Mouse (Mus musculus): Measurements from ENCODE around the gene Asic2. TPM values are rescaled to one million over a fixed set of nuclear protein-coding genes. Genes with fewer than 3 reads are reported as not detected.

Gene Asic2
- polyA plus RNA-seq, 1 experiment from 2014 or later, result 0.47 TPM

DNA sequence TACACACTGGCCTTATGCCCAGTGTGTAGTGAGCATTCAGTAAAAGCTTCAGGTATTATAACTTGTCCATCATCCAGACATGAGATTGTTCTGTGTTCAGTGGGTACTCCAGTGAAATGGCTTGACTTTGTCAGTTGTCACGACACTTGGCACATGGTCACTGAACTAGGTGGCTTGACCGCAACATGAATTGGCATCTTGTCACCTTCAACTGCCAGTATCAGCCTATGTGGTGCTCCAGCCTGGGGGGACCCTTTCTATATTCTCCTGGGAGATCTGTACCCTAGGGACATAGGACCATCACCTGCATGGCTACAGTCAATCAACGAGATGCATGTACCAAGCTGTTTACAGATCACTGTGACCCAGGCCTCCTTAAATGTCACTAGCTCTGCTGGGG is 910.8 kb downstream of the Asic2 start:
- Histone ChIP-seq H3K4me2 (replicated peaks; ENCODE audit: low read depth) (no peak overlapping the region), H3K9me3 (ENCODE audit: control insufficient read depth, low read length) (no peaks in the 10 kb centered on the region), H3K9ac (ENCODE audit: low read length) (no peak overlapping the region), H3K4me1 (replicated peaks; ENCODE audit: control insufficient read depth, insufficient read depth) (no peaks in the 10 kb centered on the region), H3K4me3 (ENCODE audit: low read depth, low read length) (no peak overlapping the region), H3K36me3 (ENCODE audit: control insufficient read depth, insufficient read depth, low read length) (no peaks in the 10 kb centered on the region), H3K27ac (replicated peaks) (no peak overlapping the region), H3K27me3 (ENCODE audit: control insufficient read depth, insufficient read depth, low read length) (no peaks in the 10 kb centered on the region)
- WGBS, result 97% methylated on average over 3 of the region's 3 CpGs
- DNase-seq (ENCODE audit: low spot score) (no peak), ATAC-seq (ENCODE audit: low FRiP score, low TSS enrichment) (no peak)
- TF ChIP-seq EP300 (optimal IDR thresholded peaks at IDR 0.05), result no peak
- no peak for TF ChIP-seq CTCF (IDR thresholded peaks at IDR 0.05; ENCODE audit: low read depth)

DNA sequence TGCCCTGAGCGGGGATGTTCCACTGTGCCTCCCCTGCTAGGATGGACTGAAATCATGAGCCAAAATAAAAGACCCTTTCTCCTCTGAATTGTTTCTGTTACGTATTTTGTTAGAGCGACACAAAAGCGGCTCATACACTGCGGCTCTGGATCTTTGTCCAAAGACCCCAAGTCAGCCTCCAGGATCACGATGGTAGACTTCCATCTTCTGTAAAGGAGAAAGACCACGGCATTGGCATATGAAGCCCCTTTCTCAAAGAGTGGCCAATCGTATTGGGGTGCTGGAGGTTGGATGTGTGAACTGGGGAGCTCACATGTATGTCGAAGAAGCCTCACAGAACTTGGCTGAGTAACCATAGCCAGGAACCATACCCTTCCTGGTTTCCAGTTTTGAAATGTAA is 911.5 kb downstream of the Asic2 start:
- DNase-seq (ENCODE audit: low spot score), result no peak

DNA sequence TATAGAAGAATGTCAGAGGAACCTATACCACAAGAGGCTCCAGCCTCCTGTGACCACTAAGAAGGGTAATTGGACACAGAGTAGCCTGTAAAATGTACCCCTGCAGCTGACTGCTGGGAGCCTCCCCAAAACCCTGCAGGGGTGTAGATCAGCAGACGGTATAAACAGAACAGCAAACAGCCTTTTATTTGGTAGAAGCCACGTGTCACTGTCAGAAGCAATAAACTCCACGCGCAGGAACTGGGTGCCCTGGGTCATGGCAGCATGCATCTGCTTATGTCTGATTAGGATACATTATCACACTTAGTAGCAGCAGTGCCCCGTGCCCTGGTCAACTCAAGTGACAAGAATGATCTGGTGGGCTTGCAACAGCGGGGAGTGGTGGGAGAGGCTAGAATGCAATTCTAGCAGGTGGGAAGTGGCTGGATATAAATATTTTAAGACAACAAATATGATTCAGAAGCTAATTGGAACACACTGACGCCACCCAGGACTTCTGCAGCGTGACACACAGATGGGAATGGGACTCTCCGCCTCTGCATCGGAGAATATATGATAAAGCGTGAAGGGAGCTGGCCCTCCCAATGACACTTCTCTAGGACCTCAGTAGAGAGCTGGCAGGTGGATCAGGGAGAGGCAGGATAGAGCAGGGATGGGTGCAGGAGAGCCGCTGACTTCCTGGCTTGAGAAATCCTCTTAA is 912.7 kb downstream of the Asic2 start:
- DNase-seq (ENCODE audit: low spot score) (no peak), ATAC-seq (ENCODE audit: low FRiP score, low TSS enrichment) (no peak)
- TF ChIP-seq EP300 (optimal IDR thresholded peaks at IDR 0.05), result no peak
- no peaks in the 10 kb centered on the region for H3K27me3 ChIP-seq (ENCODE audit: control insufficient read depth, insufficient read depth, low read length)
- no peaks in the 10 kb centered on the region for H3K9me3 ChIP-seq (ENCODE audit: control insufficient read depth, low read length)
- H3K4me3 ChIP-seq (ENCODE audit: low read depth, low read length), result no peak overlapping the region
- H3K4me1 ChIP-seq (replicated peaks; ENCODE audit: control insufficient read depth, insufficient read depth), result no peaks in the 10 kb centered on the region
- H3K4me2 ChIP-seq (replicated peaks; ENCODE audit: low read depth), result no peak overlapping the region
- H3K9ac ChIP-seq (ENCODE audit: low read length), result no peak overlapping the region
- no peak overlapping the region for H3K27ac ChIP-seq (replicated peaks)
- no peaks in the 10 kb centered on the region for H3K36me3 ChIP-seq (ENCODE audit: control insufficient read depth, insufficient read depth, low read length)
- WGBS, result 63% methylated on average over 12 of the region's 12 CpGs

More for the DNA sequence above, 911.5 kb downstream of the Asic2 start:
- H3K4me3 ChIP-seq (ENCODE audit: low read depth, low read length), result no peak overlapping the region
- no peaks in the 10 kb centered on the region for H3K4me1 ChIP-seq (replicated peaks; ENCODE audit: control insufficient read depth, insufficient read depth)
- TF ChIP-seq CTCF (IDR thresholded peaks at IDR 0.05; ENCODE audit: low read depth) (no peak), EP300 (optimal IDR thresholded peaks at IDR 0.05) (no peak)
- no peaks in the 10 kb centered on the region for H3K36me3 ChIP-seq (ENCODE audit: control insufficient read depth, insufficient read depth, low read length)
- H3K9ac ChIP-seq (ENCODE audit: low read length), result no peak overlapping the region
- H3K4me2 ChIP-seq (replicated peaks; ENCODE audit: low read depth), result no peak overlapping the region
- H3K27ac ChIP-seq (replicated peaks), result no peak overlapping the region
- no peaks in the 10 kb centered on the region for H3K9me3 ChIP-seq (ENCODE audit: control insufficient read depth, low read length)
- WGBS, result 94% methylated on average over 9 of the region's 9 CpGs
- H3K27me3 ChIP-seq (ENCODE audit: control insufficient read depth, insufficient read depth, low read length), result no peaks in the 10 kb centered on the region
- ATAC-seq (ENCODE audit: low FRiP score, low TSS enrichment), result no peak

DNA sequence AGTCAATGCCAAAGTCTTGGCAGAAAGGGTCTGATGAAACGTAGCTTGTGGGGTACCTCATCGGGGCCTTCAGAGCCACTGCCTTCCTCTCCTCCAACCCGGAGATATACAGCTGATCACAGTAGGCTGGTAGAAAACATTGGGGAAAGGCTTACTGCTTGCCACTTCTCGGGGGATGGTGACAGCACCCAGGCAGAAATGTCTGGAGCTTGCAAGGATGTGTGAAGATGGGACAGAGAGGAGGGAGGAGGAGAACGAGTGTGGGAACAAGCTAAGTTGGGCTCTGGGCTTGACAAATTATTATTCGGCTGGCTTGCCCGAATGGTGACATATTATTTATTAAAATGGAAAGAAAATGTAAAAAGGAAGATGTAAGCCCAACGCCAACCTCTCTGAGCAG is 914.4 kb downstream of the Asic2 start:
- Histone ChIP-seq H3K9ac (ENCODE audit: low read length) (no peak overlapping the region), H3K27me3 (ENCODE audit: control insufficient read depth, insufficient read depth, low read length) (no peaks in the 10 kb centered on the region), H3K36me3 (ENCODE audit: control insufficient read depth, insufficient read depth, low read length) (no peaks in the 10 kb centered on the region), H3K27ac (replicated peaks) (no peak overlapping the region), H3K4me3 (ENCODE audit: low read depth, low read length) (no peak overlapping the region), H3K9me3 (ENCODE audit: control insufficient read depth, low read length) (no peaks in the 10 kb centered on the region), H3K4me1 (replicated peaks; ENCODE audit: control insufficient read depth, insufficient read depth) (no peaks in the 10 kb centered on the region), H3K4me2 (replicated peaks; ENCODE audit: low read depth) (no peak overlapping the region)
- DNase-seq (ENCODE audit: low spot score) (no peak), ATAC-seq (ENCODE audit: low FRiP score, low TSS enrichment) (no peak)
- no peak for TF ChIP-seq EP300 (optimal IDR thresholded peaks at IDR 0.05)
- no peak for TF ChIP-seq CTCF (IDR thresholded peaks at IDR 0.05; ENCODE audit: low read depth)
- WGBS, result 83% methylated on average over 8 of the region's 8 CpGs

DNA sequence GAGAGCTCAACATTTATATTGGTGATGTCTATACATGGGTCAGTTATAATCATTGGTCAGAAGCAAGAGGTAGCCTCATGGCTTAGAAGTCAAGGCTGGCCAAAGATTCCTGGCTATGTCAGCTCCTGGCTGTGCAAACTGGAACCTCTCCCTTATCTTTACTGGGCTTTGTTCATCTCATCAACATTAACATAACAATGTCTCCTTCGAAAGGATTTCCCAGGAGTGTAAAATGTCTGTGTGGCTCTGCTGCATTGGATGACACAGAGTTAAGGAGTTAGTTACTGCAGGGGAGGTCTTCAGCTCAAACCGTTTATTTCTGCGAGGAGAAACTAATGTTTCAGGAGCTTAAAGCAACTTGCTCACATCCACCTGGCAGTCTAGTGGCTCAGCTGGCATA is 926.6 kb downstream of the Asic2 start:
- Histone ChIP-seq H3K27ac (replicated peaks) (no peak overlapping the region), H3K27me3 (ENCODE audit: control insufficient read depth, insufficient read depth, low read length) (no peaks in the 10 kb centered on the region), H3K4me2 (replicated peaks; ENCODE audit: low read depth) (no peak overlapping the region), H3K9me3 (ENCODE audit: control insufficient read depth, low read length) (no peaks in the 10 kb centered on the region), H3K4me1 (replicated peaks; ENCODE audit: control insufficient read depth, insufficient read depth) (no peaks in the 10 kb centered on the region), H3K9ac (ENCODE audit: low read length) (no peak overlapping the region), H3K36me3 (ENCODE audit: control insufficient read depth, insufficient read depth, low read length) (no peaks in the 10 kb centered on the region), H3K4me3 (ENCODE audit: low read depth, low read length) (no peak overlapping the region)
- DNase-seq (ENCODE audit: low spot score) (no peak), ATAC-seq (ENCODE audit: low FRiP score, low TSS enrichment) (no peak)
- TF ChIP-seq CTCF (IDR thresholded peaks at IDR 0.05; ENCODE audit: low read depth), result no peak
- no peak for TF ChIP-seq EP300 (optimal IDR thresholded peaks at IDR 0.05)
- 40% methylated on average over 3 of the region's 3 CpGs for WGBS

DNA sequence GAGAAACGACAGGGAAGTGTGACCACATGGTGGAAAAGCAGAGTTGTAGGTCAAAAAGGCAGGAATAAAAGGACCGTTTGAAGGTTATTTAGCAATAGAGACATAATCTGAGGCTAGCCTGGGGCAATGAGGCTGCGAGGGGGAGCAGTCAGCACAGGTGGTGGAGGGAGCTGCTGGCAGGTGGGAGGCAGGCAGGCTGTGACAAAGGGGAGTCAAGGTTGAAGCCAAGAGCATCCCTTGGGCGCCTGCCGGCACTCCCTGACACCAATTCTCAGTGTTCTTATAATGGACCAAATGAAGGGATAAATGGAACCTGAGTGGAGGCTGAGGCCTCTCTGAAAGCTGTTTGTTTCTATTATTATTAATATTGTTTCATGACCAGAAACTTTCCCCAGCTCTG is 928.3 kb downstream of the Asic2 start:
- Histone ChIP-seq H3K4me3 (ENCODE audit: low read depth, low read length) (no peak overlapping the region), H3K36me3 (ENCODE audit: control insufficient read depth, insufficient read depth, low read length) (no peaks in the 10 kb centered on the region), H3K9ac (ENCODE audit: low read length) (no peak overlapping the region), H3K4me1 (replicated peaks; ENCODE audit: control insufficient read depth, insufficient read depth) (no peaks in the 10 kb centered on the region), H3K9me3 (ENCODE audit: control insufficient read depth, low read length) (no peaks in the 10 kb centered on the region), H3K27ac (replicated peaks) (no peak overlapping the region), H3K27me3 (ENCODE audit: control insufficient read depth, insufficient read depth, low read length) (no peaks in the 10 kb centered on the region), H3K4me2 (replicated peaks; ENCODE audit: low read depth) (no peak overlapping the region)
- no peak for TF ChIP-seq CTCF (IDR thresholded peaks at IDR 0.05; ENCODE audit: low read depth)
- TF ChIP-seq EP300 (optimal IDR thresholded peaks at IDR 0.05), result no peak
- ATAC-seq (ENCODE audit: low FRiP score, low TSS enrichment) (no peak), DNase-seq (ENCODE audit: low spot score) (no peak)
- 58% methylated on average over 5 of the region's 5 CpGs for WGBS

Measured in stomach, postnatal 0 days (tissue).